Mouse (Mus musculus) heart, adult 18-20 months (tissue): Measurements from ENCODE around the gene Nit2. TPM values are rescaled to one million over a fixed set of nuclear protein-coding genes. Genes with fewer than 3 reads are reported as not detected.

Experiments
- total RNA-seq, 2 experiments: library from RNA; stranded (reverse); gene quantifications; 2 replicates each; pipeline ENCODE4 v1.2.3; 2021

The Nit2 gene
- total RNA-seq, 2 experiments from 2014 or later = 29.3 to 32.5 TPM

Other genes starting within 250 kb of the Nit2 start
- not detected for gene Lnp1, start 239.3 kb downstream of the Nit2 start, total RNA-seq
- not detected for gene Tmem45a2, start 96.0 kb downstream of the Nit2 start, total RNA-seq
- 10 to 100 TPM; 41.7 to 45.8 TPM for gene Tomm70a, start 45.6 kb downstream of the Nit2 start, total RNA-seq
- gene Tbc1d23, start 64.2 kb upstream of the Nit2 start, total RNA-seq = 10 to 100 TPM; 23.7 to 26.7 TPM
- not detected for gene Tmem30c, start 125.5 kb upstream of the Nit2 start, total RNA-seq
- 10 to 100 TPM; 26.0 to 34.6 TPM for gene Filip1l, start 185.8 kb upstream of the Nit2 start, total RNA-seq